Mouse (Mus musculus) small intestine, adult 2 months (tissue): ENCODE measurements around the gene Chil6.

Source experiments
- CTCF ChIP-seq: fragments of 200-500 bp; IDR thresholded peaks from 2 replicates; pipeline ENCODE4 v1.5.1; 2012; ENCODE audit warnings: low read depth, mild to moderate bottlenecking, control low read depth, inconsistent platforms, low read length, moderate library complexity, mixed read lengths; ENCODE audit not compliant: insufficient replicate concordance, insufficient read length; ENCODE audit errors: extremely low read depth
- POLR2A ChIP-seq: fragments of 200-500 bp; IDR thresholded peaks from 2 replicates; pipeline ENCODE4 v1.6.1; 2012; ENCODE audit warnings: low read depth, mild to moderate bottlenecking, control low read depth, inconsistent platforms, low read length, moderate library complexity

DNA sequence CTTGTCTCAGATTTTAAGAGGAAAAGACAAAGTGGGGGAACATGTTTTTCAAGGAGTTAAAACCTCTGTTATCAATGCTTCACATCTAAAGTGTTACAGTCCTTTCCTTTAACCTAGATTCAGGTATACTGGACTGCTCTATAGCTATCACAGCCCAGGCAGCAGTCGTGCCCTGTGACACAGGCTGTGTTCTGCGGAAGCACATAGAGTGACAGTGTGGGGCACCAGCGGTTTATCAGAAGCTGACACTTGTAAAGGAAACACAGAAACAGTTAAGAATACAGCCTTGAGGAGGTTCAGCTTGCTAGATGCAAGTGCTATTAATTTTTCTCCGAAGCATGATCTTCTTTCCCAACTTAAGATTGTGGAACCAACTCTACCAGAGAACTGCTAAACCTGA lies 46.6 kb upstream of the Chil6 start:
- TF ChIP-seq CTCF = no peak
- no peak for TF ChIP-seq POLR2A
